Mouse (Mus musculus): ENCODE data around the gene Carnmt1. TPM values are rescaled to one million over a fixed set of nuclear protein-coding genes. Genes with fewer than 3 reads are reported as not detected.

The Carnmt1 gene
- total RNA-seq, 4 experiments from 2014 or later, result 9.1 to 11.1 (median 10.6) TPM

DNA sequence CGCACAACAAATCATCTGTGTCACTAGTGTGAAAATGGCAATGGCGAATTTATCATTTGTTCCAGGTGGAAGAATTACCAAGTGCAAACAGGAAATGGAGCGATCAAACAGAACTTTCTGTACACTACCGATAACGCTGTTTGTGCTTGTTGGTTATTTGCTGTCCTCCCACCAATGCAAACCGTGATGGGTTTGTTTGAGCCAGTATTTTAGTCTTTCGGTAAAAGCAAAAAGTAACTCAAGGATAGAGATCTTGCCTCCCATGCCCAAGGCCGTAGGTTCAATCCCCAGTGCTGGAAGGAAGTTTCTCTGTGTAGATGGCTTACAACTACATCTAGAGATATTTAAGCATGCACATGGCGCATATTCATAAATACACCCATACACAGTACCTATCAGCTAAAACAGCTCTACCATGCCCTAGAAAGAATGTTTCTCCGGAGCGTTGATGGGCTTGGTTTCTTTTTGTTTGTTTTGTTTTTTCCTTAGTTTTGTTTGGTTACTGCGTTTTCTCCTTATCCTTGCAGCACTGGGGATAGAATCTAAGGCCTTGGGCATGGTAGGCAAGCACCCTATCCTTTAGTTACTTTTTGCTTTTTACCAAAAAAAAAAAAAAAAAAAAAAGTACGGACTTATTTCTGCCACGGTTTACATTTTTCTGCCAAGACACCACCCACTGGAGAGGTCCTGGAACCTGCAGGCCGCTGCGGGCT is 41.7 kb downstream of the Carnmt1 start:
- no peak for DNase-seq (ENCODE audit: low spot score in 2 of 2)

DNA sequence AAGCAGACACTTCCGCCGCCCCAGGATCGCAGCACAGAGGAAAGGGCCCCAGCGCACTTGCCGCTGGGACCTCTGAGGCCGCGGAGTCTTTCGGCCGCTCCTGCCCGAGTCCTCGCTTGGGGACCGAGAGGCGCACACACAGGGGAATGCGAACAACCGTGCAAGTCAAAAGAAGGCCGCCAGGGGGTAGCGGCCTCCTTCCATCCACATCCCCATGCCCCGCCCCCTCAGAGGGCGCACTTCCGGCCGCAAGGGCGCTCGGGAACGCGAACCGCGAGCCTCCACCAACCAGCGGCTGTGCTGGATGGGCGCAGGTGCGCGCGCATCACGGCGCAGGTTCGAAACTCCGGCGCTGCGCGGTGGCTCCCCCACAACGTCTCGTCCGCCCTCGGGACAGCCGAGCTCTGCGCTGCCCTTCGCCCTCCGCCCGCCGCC is 42.3 kb downstream of the Carnmt1 start, which contains the start of gene D030056L22Rik:
Gene D030056L22Rik, plus strand, starts transcription at position 328 of the 435 bp plus-strand sequence.
- DNase-seq (ENCODE audit: low spot score in 2 of 2), result peak; percentile 93 to 95

DNA sequence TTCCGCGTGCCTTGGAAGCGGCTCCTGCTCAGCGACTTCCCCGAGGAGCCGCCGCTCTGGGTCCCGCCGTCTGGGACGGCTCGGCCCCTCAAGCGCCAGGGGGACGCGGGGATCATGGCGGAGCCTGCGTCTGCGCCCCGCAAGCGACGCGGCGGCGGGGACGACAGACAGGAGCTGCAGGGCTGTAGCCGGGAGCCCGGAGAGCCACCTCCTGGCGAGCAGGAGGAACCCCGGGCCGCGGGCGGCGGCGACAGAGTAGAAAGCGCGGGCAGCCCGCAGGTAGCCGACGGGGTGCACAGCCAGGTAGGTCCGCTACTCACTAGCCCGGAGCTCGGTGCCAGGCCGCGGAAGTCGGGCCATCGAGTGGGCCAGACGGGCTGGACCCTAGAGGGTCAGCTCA is 42.8 kb downstream of the Carnmt1 start:
- DNase-seq (ENCODE audit: low spot score in 2 of 2), result peak; percentile 32 to 41

DNA sequence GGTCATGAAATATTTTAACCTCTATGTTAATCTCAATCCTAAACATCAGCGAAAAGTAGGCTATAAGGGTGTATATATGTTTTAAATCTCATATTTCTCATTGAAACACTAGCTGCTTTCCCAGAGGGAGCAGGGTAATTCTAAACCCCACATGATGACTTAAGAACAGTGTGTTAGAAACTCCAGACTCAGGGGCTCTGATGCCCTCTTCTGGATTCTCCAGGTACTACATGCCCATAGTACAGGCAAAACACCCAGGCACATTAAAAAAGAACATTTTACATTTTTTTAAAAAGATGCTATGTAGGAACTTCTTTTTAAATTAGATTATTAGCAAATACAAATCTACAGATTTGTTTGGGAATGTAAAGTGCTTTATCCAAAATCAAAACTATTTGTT is 45.8 kb downstream of the Carnmt1 start:
- DNase-seq (ENCODE audit: low spot score in 2 of 2), result no peak

DNA sequence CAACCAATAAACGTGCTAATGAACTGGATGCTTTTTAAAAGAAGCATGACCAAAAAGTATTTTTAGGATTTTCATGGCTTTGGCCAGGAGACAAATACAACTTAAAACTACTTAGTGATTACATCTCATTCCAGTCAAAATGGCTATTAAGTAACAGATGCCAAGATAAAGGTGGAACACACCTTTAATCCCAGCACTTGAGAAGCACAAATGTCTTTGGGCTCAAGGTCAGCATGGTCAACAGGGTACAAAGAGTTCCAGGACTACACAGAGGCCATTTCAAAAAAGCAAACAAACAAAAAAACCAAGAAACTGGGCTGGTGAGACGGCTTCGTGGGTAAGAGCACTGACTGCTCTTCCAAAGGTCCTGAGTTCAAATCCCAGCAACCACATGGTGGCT is 49.8 kb downstream of the Carnmt1 start:
- DNase-seq (ENCODE audit: low spot score in 2 of 2), result no peak

DNA sequence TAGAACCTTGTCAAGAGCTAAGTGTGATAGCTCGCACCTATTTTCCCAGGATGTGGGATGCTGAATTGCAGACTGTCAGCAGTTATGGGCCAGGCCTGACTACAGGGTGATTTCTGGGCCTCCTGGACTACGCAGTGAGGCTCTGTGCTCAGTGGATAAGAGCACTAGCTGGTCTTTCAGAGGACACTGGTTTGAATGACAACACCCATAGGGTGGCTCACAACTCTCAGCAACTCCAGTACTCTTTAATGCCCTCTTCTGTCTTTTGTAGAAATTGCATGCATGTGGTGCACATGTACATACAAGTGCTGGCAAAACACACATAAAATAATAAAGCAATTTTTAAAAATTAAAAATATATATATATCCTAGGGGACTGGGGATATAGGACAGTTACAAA is 54.6 kb downstream of the Carnmt1 start:
- no peak for DNase-seq (ENCODE audit: low spot score in 2 of 2)

DNA sequence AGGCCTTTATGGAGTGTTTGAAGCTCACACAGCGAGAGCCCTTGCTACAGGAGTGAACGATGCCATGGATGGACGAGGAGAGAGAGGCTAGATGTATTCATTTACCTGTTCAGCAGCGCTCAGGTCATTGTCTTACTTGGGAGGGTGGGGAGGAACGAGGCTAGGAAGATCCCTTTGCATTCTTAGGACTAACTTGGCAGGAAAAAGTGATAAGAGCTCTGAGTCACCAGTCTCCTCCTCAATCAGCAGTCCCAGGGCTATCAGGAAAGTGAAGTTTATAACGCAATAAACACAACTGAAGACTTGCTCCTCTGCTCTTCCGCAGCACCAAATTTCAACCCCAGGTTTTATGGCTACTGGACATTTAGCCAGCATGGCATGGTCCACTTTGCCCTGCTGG is 59.7 kb downstream of the Carnmt1 start:
- DNase-seq (ENCODE audit: low spot score in 2 of 2), result no peak

DNA sequence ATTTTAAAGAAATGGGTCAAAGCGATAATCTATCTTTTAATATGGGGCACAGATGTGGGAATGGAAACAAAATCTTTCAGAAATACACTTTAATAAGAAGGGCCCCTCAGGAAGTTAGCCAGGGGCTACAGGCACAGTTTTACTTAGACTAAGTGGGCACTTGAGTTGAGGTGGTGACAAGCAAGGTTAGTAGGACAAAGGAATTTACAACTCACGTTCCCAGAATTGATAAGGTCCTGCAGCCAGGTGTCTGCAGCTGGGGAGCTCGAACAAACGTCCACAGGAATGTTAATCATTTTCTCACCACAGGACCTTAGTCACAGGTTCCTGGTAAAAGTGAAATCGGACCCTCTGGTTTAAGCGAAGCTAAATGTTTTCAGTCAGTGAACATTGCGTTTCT is 60.5 kb downstream of the Carnmt1 start:
- DNase-seq (ENCODE audit: low spot score in 2 of 2), result no peak

DNA sequence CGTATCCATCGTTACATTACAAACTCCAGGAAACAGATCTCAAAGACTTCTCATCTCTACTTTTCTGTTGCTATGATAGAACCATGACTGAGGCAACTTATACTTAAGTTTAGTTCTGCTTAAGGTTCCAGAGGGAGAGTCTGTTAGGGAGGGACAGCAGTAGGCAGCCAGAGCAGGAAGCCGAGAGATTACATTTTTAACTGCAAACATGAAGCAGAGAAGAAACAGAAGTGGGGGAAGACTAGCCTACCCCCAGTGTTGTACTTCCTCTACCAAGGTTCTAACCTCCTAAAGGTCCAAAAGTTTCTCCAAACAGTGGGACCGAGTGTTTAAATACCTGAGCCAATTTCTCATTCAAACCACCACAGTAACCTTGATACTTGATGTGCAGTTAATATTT is 65.3 kb downstream of the Carnmt1 start:
- DNase-seq (ENCODE audit: low spot score in 2 of 2), result no peak

DNA sequence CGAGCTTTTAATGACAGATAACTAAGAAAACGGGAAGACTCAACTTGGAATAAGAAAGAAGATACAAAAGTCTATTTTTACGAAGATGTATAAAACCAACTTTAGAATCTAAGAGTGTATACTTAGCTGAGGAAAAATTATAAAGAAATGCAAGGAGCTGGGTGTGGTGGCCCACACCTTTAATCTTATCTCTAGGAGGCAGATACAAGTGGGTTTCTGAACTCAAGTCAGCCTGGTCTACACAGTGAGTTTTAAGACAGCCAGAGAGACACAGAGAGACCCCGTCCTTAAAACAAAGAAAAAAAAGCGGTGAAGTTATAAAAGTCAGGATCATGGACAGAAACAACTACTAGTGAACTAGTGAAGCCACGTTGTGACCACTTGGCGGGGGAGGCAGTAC is 68.6 kb downstream of the Carnmt1 start:
- no peak for DNase-seq (ENCODE audit: low spot score in 2 of 2)

DNA sequence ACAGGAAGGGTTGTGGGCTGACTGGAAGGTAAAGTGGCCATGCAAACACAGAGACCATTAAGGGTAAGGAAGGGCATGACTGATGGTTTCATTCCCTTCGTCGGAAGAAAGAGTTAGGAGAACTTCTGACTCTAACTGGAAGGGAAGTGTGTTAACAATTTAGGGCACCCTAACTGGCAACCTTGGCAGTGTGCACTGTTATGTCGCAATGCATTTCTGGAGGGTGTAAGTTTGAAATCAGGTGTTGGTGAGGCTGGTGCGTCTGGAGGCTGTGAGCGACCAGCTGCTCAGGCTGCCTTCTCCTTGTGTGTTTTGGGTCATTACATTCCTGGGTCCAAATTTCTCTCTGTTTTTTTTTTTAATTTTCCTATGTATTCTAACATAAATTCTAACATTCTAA is 73.4 kb downstream of the Carnmt1 start:
- DNase-seq (ENCODE audit: low spot score in 2 of 2), result no peak

DNA sequence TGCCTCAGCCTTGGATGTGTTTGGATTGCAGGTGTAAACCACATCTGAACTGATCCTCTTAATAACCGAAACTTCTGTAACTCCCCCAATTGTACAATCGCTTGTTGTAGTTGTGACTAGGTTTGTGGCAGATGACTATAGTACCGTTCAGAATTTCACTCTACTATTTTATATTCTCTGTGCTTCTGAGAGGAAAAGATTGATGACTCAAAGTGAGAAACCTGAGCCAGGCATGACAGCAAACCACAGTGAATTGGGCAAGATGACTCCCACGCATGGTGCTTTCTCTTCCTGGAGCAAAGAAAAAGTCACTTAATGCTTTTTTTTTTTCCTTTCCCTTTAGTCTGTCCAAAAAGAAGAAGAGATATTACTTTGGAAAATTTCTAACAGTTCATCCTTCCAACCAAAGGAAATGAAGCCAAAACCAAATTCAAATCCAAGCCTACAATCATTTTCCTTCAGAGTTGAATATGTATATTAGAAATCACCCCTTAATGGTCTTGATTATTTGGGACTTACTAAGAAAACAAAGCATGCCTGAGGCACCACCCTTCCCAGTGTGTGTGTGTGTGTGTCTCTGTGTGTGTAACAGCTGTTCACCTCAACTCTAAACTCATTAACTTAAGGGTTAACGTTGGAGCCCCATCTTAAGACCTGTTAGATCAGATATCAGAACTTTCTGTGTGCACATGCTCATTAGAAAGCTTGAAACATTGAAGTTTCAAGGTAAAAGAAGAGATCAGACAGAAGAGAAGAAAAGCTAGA is 76.2 kb downstream of the Carnmt1 start:
- no peak for DNase-seq (ENCODE audit: low spot score in 2 of 2)

DNA sequence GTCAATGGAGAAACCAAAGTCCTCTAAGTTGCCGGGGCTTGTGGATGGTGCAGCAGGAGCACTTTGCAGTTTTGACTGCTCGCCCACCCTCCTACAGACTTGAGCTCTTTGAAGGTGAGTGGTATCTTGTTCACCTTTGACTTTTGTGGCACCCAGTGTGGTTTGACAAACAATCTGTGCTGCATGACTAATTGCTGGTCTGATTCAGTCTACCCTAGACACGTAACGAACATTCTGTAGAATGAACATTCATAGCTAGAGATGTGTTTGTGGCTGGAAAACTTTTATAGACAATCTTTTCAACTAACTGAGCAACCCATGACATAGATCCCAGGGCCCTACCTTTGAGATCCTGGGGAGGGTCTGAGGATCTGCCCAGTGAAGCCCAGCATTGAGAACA is 76.8 kb downstream of the Carnmt1 start:
- no peak for DNase-seq (ENCODE audit: low spot score in 2 of 2)

DNA sequence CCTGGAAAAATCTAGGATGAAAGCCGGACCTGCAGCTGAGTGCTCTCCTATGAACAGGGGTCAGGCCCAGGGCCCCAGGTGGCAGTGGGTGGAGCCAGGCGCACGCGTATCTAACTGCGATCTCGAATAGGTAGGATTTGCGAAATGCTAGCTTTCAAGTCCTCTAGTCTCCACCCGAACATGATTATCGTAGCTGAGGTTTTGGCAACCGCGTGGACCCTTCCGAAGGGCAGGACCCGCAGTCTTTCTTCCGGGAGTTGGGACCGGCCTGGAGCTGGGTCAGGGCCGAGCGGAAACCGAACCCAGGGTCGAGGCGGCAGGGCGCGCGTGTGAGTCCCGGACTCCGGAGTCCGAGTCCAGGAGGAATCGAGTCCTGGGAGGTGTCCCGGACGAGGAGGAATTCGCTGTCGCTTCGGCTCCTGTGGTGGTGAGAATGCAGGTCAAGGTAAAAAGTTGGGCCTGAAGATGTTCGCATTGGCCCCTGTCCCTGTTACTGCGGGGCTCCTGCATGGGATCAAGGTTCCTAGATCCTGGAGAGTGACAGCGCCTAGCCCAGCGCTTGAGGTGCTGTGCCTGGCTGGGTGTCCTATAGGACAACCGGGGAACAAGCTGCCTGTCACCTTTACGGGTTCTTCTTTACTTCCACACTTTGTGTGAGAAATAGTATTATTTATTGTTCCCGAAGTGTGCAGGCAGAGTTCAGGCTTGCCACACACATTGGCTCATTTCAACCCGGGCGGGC is 79.2 kb downstream of the Carnmt1 start, which contains the start of gene Trpm6:
Gene Trpm6, plus strand, starts transcription at position 386 of the 742 bp plus-strand sequence.
- no peak for DNase-seq (ENCODE audit: low spot score in 2 of 2)

Other genes starting within 250 kb of the Carnmt1 start
- gene Ostf1, start 38.9 kb upstream of the Carnmt1 start, total RNA-seq (2022), result 10 to 100 TPM; 16.3 to 22.2 (median 18.3) TPM
- gene Nmrk1, start 38.8 kb upstream of the Carnmt1 start, total RNA-seq (2022), result 1 to 10 TPM; 4.9 to 6.5 (median 5.6) TPM
- 10 to 100 TPM; 18.5 to 22.1 (median 20.3) TPM for gene D030056L22Rik, start 42.4 kb downstream of the Carnmt1 start, total RNA-seq (2022)
- under 1 TPM; 0.34 to 0.46 (median 0.43) TPM for gene Trpm6, start 79.2 kb downstream of the Carnmt1 start, total RNA-seq (2022)